Mouse (Mus musculus) forebrain, postnatal 0 days (tissue): ENCODE data around the gene Traf3ip2. TPM values are rescaled to one million over a fixed set of nuclear protein-coding genes. Genes with fewer than 3 reads are reported as not detected.

Source experiments
- ATAC-seq: fragments of 200-750 bp; cut with Nextera tagmentation; 2 replicates; pipeline ENCODE4 v1.8.0; 2017; ENCODE audit warnings: mild to moderate bottlenecking, moderate library complexity
- DNase-seq: peaks from one replicate; pipeline ENCODE4 v3.0.0-alpha.2; 2015
- H3K27ac ChIP-seq: fragments of 300-500 bp; sonication (generic); 2 replicates; pipeline ENCODE4 v1.5.1; 2014; ENCODE audit warnings: low read depth, mild to moderate bottlenecking, antibody characterized with exemption, low read length, moderate library complexity, mixed read lengths
- H3K27me3 ChIP-seq: fragments of 300-500 bp; sonication (generic); 2 replicates; pipeline ENCODE4 v1.6.1; 2014; ENCODE audit warnings: mild to moderate bottlenecking, low read length, mixed read lengths; ENCODE audit not compliant: insufficient read depth
- H3K36me3 ChIP-seq: fragments of 300-500 bp; sonication (generic); 2 replicates; pipeline ENCODE4 v1.6.1; 2014; ENCODE audit warnings: mild to moderate bottlenecking, moderate library complexity; ENCODE audit not compliant: insufficient read depth
- H3K4me1 ChIP-seq: fragments of 300-500 bp; sonication (generic); 2 replicates; pipeline ENCODE4 v1.6.1; 2014; ENCODE audit warnings: antibody characterized with exemption; ENCODE audit not compliant: insufficient read depth
- H3K4me2 ChIP-seq: fragments of 300-500 bp; sonication (generic); 2 replicates; pipeline ENCODE4 v1.6.1; 2014; ENCODE audit warnings: low read depth, mild to moderate bottlenecking, moderate library complexity
- H3K4me3 ChIP-seq: fragments of 300-500 bp; sonication (generic); 2 replicates; pipeline ENCODE4 v1.5.1; 2014; ENCODE audit warnings: low read depth, low read length, mixed read lengths
- H3K9ac ChIP-seq: fragments of 300-500 bp; sonication (generic); 2 replicates; pipeline ENCODE4 v1.6.1; 2014; ENCODE audit warnings: mild to moderate bottlenecking
- H3K9me3 ChIP-seq: fragments of 300-500 bp; sonication (generic); 2 replicates; pipeline ENCODE4 v1.6.1; 2016; ENCODE audit warnings: low read length
- CTCF ChIP-seq: sonication (generic); IDR thresholded peaks from 2 replicates; pipeline ENCODE4 v1.5.1; 2016; ENCODE audit warnings: antibody characterized with exemption, control low read depth, low read depth
- WGBS: fragments of 180-500 bp; shearing (Covaris S2); extraction: QIAGEN DNeasy Blood & Tissue Kit; methylation state at CpG from one replicate; pipeline ENCODE4 v1.1.7; 2014; 5-methylcytosine and 5-hydroxymethylcytosine counted together
- polyA plus RNA-seq: library from polyadenylated mRNA; unstranded; fragments of >200 nt; fragmentation: Nextera tagmentation; extraction: Ambion mirVana; gene quantifications from 2 replicates; pipeline ENCODE4 v1.2.1, GENCODE M21; 2015
- total RNA-seq: library from RNA; depleted of rRNA; stranded (reverse); fragments of >200 nt; gene quantifications from 2 replicates; pipeline ENCODE4 v1.2.3, GENCODE M21; 2014

Gene Traf3ip2
- total and polyA plus RNA-seq, 2 experiments from 2014 or later = 0.24 to 6.0 TPM

- Histone ChIP-seq H3K27me3 (no peaks in the 10 kb centered on the region), H3K9ac (peak overlapping the region; percentile 22; the same call in 1 of the 2 replicates), H3K27ac (peak overlapping the region; percentile 80; the same call in 1 of the 2 replicates), H3K36me3 (no peaks in the 10 kb centered on the region), H3K4me3 (no peak overlapping the region), H3K9me3 (no peaks in the 10 kb centered on the region), H3K4me2 (no peak overlapping the region), H3K4me1 (peaks cover 31% of the 10 kb centered on the region)
- ATAC-seq (no peak; the same call in 1 of the 2 replicates), DNase-seq (no peak)
- no peak for TF ChIP-seq CTCF
- 46% methylated on average over 6 of the region's 6 CpGs for WGBS
These were observed 18.1 kb downstream of the Traf3ip2 start for GRCm38 (mm10) chr10:39630811-39631210.

DNA sequence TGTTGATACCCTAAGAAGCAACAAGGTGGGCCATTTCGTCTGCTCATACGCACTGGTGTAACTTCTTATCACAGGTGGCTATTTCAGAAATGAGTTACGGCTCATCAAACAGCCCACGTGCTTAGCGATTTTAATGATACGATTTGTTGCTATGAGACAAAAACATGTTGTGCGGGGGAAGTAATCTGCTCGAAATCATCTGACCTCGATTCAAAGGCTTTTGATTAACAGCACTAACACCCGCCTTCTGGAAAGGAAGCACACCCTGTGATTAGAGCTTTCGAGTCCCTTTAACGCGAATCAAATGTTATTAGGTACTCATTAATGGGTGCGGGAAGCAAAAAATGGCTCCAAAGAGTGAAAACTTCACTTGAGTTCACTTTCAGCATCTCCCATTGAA lies 18.9 kb downstream of the Traf3ip2 start:
- DNase-seq = peak; percentile 49
- no peak for TF ChIP-seq CTCF
- Histone ChIP-seq H3K9ac (no peak overlapping the region), H3K4me1 (peaks cover 31% of the 10 kb centered on the region), H3K27ac (peak overlapping the region; percentile 41; the same call in 1 of the 2 replicates), H3K9me3 (no peaks in the 10 kb centered on the region), H3K4me3 (no peak overlapping the region), H3K36me3 (no peaks in the 10 kb centered on the region), H3K4me2 (0 out of 2 replicates have a peak overlapping the region, but pooled peaks have one; percentile 3), H3K27me3 (no peaks in the 10 kb centered on the region)
- peak; percentile 47 for ATAC-seq
- WGBS = 24% methylated on average over 14 of the region's 14 CpGs

GRCm38 (mm10) chr10:39633379-39633778 lies 20.6 kb downstream of the Traf3ip2 start:
- TF ChIP-seq CTCF = no peak
- Histone ChIP-seq H3K4me1 (peaks cover 31% of the 10 kb centered on the region), H3K27me3 (no peaks in the 10 kb centered on the region), H3K36me3 (peaks cover 5% of the 10 kb centered on the region), H3K9me3 (no peaks in the 10 kb centered on the region), H3K27ac (no peak overlapping the region), H3K4me3 (no peak overlapping the region), H3K4me2 (no peak overlapping the region), H3K9ac (no peak overlapping the region)
- 88% methylated on average over 6 of the region's 6 CpGs for WGBS
- ATAC-seq (no peak), DNase-seq (no peak)

- no peaks in the 10 kb centered on the region for H3K9me3 ChIP-seq
- DNase-seq (no peak), ATAC-seq (no peak)
- peaks cover 27% of the 10 kb centered on the region for H3K4me1 ChIP-seq
- peaks cover 5% of the 10 kb centered on the region for H3K36me3 ChIP-seq
- no peak overlapping the region for H3K4me2 ChIP-seq
- H3K27ac ChIP-seq = no peak overlapping the region
- no peak overlapping the region for H3K9ac ChIP-seq
- WGBS = 87% methylated on average over 13 of the region's 13 CpGs
- no peak for TF ChIP-seq CTCF
- no peaks in the 10 kb centered on the region for H3K27me3 ChIP-seq
- H3K4me3 ChIP-seq = no peak overlapping the region
These were observed 21.8 kb downstream of the Traf3ip2 start for GRCm38 (mm10) chr10:39634423-39635101.

- no peaks in the 10 kb centered on the region for H3K27me3 ChIP-seq
- ATAC-seq (no peak), DNase-seq (no peak)
- no peak overlapping the region for H3K4me3 ChIP-seq
- TF ChIP-seq CTCF = no peak
- H3K27ac ChIP-seq = no peak overlapping the region
- peaks cover 5% of the 10 kb centered on the region for H3K36me3 ChIP-seq
- H3K4me1 ChIP-seq = no peaks in the 10 kb centered on the region
- H3K9me3 ChIP-seq = no peaks in the 10 kb centered on the region
- 60% methylated on average over 3 of the region's 3 CpGs for WGBS
- H3K9ac ChIP-seq = no peak overlapping the region
- H3K4me2 ChIP-seq = no peak overlapping the region
These were observed 26.1 kb downstream of the Traf3ip2 start for GRCm38 (mm10) chr10:39638862-39639261.

- 80% methylated on average over 5 of the region's 5 CpGs for WGBS
- Histone ChIP-seq H3K27ac (no peak overlapping the region), H3K4me3 (no peak overlapping the region), H3K27me3 (no peaks in the 10 kb centered on the region), H3K4me2 (no peak overlapping the region), H3K9me3 (no peaks in the 10 kb centered on the region), H3K4me1 (no peaks in the 10 kb centered on the region), H3K36me3 (peaks cover 5% of the 10 kb centered on the region), H3K9ac (no peak overlapping the region)
- ATAC-seq (0 out of 2 replicates have a peak, but pooled peaks have one; percentile 19), DNase-seq (no peak)
- TF ChIP-seq CTCF = no peak
These were observed 27.0 kb downstream of the Traf3ip2 start for GRCm38 (mm10) chr10:39639783-39640182.

GRCm38 (mm10) chr10:39640817-39641226 lies 28.1 kb downstream of the Traf3ip2 start:
- ATAC-seq (peak; percentile 42), DNase-seq (no peak)
- H3K9ac ChIP-seq = no peak overlapping the region
- H3K4me3 ChIP-seq = no peak overlapping the region
- no peaks in the 10 kb centered on the region for H3K9me3 ChIP-seq
- H3K4me2 ChIP-seq = no peak overlapping the region
- no peak overlapping the region for H3K27ac ChIP-seq
- H3K4me1 ChIP-seq = no peaks in the 10 kb centered on the region
- 16% methylated on average over 4 of the region's 4 CpGs for WGBS
- no peaks in the 10 kb centered on the region for H3K27me3 ChIP-seq
- H3K36me3 ChIP-seq = peaks cover 5% of the 10 kb centered on the region
- no peak for TF ChIP-seq CTCF
